Mouse (Mus musculus) hindbrain, embryonic 15.5 days (tissue): Measurements from ENCODE around the gene Ehd1. TPM values are rescaled to one million over a fixed set of nuclear protein-coding genes. Genes with fewer than 3 reads are reported as not detected.
"Not testable (repeated sequence)": the region's sequence is repeated elsewhere in the genome, so short reads cannot be mapped to it uniquely, and the experiment has no call there.

ENCODE experiments used
- ATAC-seq: fragments of 200-750 bp; cut with Nextera tagmentation; 2 replicates; pipeline ENCODE4 v1.8.0; 2017; ENCODE audit warnings: low read depth, moderate number of reproducible peaks, moderate TSS enrichment; ENCODE audit not compliant: low FRiP score
- H3K27ac ChIP-seq: fragments of 300-500 bp; sonication (generic); replicated peaks from 2 replicates; pipeline ENCODE4 v1.5.1; 2015; ENCODE audit warnings: mild to moderate bottlenecking, inconsistent platforms
- H3K27me3 ChIP-seq: fragments of 300-500 bp; sonication (generic); 2 replicates; pipeline ENCODE4 v1.6.1; 2015; ENCODE audit warnings: control low read depth, inconsistent platforms
- H3K36me3 ChIP-seq: fragments of 300-500 bp; sonication (generic); 2 replicates; pipeline ENCODE4 v1.6.1; 2015; ENCODE audit warnings: control low read depth, inconsistent platforms
- H3K4me1 ChIP-seq: fragments of 300-500 bp; sonication (generic); replicated peaks from 2 replicates; pipeline ENCODE4 v1.6.1; 2015; ENCODE audit warnings: control low read depth, inconsistent platforms
- H3K4me2 ChIP-seq: fragments of 300-500 bp; sonication (generic); 2 replicates; pipeline ENCODE4 v1.6.1; 2015; ENCODE audit warnings: moderate library complexity, mild to moderate bottlenecking, inconsistent platforms
- H3K4me3 ChIP-seq: fragments of 300-500 bp; sonication (generic); 2 replicates; pipeline ENCODE4 v1.5.1; 2015; ENCODE audit warnings: mild to moderate bottlenecking, inconsistent platforms
- H3K9ac ChIP-seq: fragments of 300-500 bp; sonication (generic); 2 replicates; pipeline ENCODE4 v1.6.1; 2015; ENCODE audit warnings: inconsistent platforms
- H3K9me3 ChIP-seq: fragments of 300-500 bp; sonication (generic); 2 replicates; pipeline ENCODE4 v1.6.1; 2016; ENCODE audit warnings: control low read depth, inconsistent platforms
- WGBS: fragments of 180-500 bp; shearing (Covaris S2); methylation state at CpG from one replicate; pipeline ENCODE4 v1.1.7; 2015; 5-methylcytosine and 5-hydroxymethylcytosine counted together
- polyA plus RNA-seq: library from polyadenylated mRNA; unstranded; fragments of >200 nt; fragmentation: Nextera tagmentation; extraction: Ambion mirVana; gene quantifications from 2 replicates; pipeline ENCODE4 v1.2.1, GENCODE M21; 2015

The Ehd1 gene
- polyA plus RNA-seq, 1 experiment from 2014 or later, result 103 TPM

DNA sequence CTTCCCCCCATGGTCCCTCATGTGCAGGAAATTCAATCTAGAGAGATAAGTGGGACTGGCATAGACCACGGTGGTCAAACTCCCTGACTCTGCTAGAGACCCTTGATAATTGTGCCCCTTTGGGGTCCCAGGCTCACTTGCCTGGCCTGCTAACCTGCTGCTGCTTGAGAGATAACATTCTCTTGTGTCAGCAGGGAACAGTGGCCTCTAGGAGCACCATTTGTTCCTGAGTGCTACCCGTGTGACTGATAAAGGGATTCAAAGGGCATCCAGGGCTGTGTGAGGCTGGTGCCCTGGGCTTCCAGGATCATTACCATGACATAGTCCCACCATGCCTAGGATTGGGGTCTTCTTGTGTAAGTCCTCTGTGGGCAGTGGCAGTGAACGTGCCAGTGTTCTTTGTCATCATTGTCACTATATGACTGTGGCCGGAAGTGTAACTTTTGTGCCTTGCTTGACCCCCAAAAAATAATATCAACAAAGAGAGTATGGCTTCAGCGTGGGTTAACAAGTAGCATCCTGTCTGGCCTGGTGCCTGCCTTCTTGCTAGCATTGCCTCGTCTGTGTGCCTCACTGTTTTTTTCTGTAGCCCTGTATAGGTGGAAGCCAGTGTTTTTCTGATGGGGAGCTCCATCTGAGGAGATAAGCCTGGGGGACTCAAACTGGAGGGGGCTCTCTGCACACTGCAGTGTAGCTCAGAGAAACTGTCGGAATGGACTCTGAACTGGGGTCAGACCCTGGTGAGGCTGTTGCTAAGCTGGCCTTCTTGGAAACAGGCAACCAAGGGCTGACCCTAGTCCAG is 9.3 kb downstream of the Ehd1 start:
- Histone ChIP-seq H3K4me2 (no peak overlapping the region), H3K4me3 (no peak overlapping the region), H3K9me3 (no peaks in the 10 kb centered on the region), H3K27ac (no peak overlapping the region), H3K4me1 (peaks cover 27% of the 10 kb centered on the region), H3K36me3 (peaks cover 42% of the 10 kb centered on the region), H3K9ac (no peak overlapping the region), H3K27me3 (no peaks in the 10 kb centered on the region)
- 78% methylated on average over 7 of the region's 7 CpGs for WGBS
- ATAC-seq, result no peak

DNA sequence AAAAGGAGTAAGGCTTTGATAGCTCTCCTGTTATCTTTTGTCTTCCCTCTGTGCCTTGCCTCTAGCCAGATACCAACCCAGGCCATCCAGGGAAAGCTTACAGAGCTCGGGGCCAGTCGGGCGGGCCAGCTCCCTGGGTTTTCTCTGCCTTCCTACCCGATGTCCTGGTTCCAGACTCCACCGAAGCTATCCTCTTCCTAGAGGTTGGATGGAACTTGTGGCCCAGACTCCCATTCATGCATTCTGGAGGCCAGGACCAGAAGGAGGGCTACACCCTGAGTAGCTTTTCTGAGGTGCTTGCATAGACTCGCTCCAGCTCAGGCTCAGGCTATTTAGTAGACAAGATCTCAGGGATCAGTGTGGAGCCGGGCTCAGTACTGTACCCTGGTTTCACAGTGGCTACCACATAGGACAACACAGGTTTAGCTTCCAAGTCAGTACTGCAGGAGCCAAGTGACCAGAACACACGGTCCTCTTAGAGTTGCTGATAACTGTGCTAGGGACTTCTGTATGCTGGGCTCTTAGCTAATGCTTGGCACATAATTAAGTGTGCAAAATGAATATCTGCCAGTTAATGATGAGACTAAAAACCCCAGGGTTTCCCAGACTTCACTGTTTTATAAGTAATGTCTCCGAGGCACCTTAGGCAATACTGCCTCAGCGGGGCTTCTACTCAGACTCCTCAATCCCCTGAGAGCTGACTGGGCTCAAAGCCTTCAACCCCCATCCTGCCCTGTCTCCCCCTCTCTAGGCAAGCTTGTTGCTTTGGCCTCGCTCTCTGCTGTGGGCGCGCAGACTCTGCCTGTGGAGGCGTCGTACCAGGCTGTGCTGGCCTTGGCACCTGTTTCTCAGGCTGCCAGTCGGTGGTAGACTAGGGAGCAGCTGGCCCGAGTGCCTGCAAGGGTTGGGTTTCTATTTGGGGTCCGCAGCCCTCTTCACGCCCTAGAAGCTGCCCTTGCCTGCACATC is 10.2 kb downstream of the Ehd1 start:
- no peak overlapping the region for H3K4me2 ChIP-seq
- peaks cover 25% of the 10 kb centered on the region; the same call in 1 of the 2 replicates for H3K4me1 ChIP-seq
- 79% methylated on average over 19 of the region's 19 CpGs for WGBS
- H3K4me3 ChIP-seq, result no peak overlapping the region
- H3K9me3 ChIP-seq, result no peaks in the 10 kb centered on the region
- no peaks in the 10 kb centered on the region for H3K27me3 ChIP-seq
- no peak overlapping the region for H3K9ac ChIP-seq
- H3K27ac ChIP-seq, result no peak overlapping the region; the same call in 1 of the 2 replicates
- peaks cover 38% of the 10 kb centered on the region for H3K36me3 ChIP-seq
- ATAC-seq, result no peak

DNA sequence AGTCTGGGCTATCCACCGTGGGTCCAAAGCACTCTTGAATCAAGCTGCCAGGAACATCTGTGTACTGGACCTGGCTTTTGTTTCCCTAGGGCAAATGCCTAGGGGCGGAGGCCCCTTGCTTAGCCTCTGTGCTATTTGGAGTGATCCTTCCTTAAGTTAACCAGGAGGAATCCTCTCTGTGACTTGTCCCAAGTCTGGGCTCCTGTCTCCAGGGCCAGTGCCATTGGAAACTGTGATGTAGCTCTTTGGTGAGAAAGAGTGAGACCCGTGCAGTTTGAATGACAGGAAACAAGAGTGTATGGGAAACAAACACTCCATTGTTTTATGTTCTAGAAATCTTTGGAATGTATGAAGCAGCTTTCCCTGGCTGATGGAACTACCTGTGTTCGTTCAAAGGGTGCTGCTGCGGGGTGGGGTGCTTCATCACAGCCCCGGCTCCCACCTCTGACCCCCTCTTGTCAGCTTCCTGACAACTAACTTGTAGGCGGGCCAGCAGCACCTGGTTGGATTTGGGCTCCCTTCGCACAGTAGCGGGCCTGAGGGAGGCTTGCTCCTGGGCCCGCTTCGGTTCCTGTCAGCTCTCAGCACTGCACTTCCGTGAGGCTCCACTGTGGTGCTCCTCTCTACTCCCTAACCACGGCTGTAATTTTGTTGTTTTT is 11.8 kb downstream of the Ehd1 start:
- no peak for ATAC-seq
- peaks cover 21% of the 10 kb centered on the region for H3K36me3 ChIP-seq
- H3K27me3 ChIP-seq, result no peaks in the 10 kb centered on the region
- WGBS, result 74% methylated on average over 13 of the region's 13 CpGs
- H3K9ac ChIP-seq, result no peak overlapping the region
- H3K4me1 ChIP-seq, result peaks cover 25% of the 10 kb centered on the region; the same call in 1 of the 2 replicates
- H3K4me2 ChIP-seq, result no peak overlapping the region
- H3K9me3 ChIP-seq, result no peaks in the 10 kb centered on the region
- H3K27ac ChIP-seq, result no peak overlapping the region; the same call in 1 of the 2 replicates
- H3K4me3 ChIP-seq, result no peak overlapping the region

DNA sequence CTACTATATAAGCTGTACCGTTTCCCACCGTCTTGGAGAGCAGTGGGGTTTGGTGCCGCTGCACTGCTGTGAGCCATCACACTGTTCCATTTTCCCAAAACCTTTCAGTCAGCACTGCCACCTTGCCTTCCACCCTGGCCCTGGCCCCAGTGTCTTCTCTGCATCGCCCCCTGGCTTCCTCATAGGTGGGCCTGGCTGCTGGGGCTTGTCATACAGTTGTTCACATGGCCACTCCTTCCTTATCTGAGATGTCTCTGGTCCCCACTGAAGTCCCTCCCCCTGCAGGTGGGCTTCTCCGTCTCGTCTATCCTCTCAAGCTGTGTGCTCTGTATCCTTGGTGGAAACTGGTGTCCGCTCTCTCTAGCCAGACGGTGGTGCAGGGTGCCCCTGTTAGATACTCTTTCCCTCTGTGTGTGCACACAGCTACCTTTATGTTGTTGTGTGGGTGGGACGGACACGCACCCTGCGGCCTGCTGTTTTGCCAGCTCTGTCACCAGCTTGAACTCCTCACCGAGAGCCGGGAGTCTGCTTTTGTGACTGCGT is 13.2 kb downstream of the Ehd1 start:
- no peaks in the 10 kb centered on the region for H3K9me3 ChIP-seq
- WGBS, result 94% methylated on average over 14 of the region's 14 CpGs
- H3K4me3 ChIP-seq, result no peak overlapping the region
- H3K36me3 ChIP-seq, result peaks cover 16% of the 10 kb centered on the region
- peaks cover 25% of the 10 kb centered on the region; the same call in 1 of the 2 replicates for H3K4me1 ChIP-seq
- no peak overlapping the region for H3K27ac ChIP-seq
- no peak for ATAC-seq
- no peak overlapping the region for H3K9ac ChIP-seq
- no peaks in the 10 kb centered on the region for H3K27me3 ChIP-seq
- no peak overlapping the region for H3K4me2 ChIP-seq

DNA sequence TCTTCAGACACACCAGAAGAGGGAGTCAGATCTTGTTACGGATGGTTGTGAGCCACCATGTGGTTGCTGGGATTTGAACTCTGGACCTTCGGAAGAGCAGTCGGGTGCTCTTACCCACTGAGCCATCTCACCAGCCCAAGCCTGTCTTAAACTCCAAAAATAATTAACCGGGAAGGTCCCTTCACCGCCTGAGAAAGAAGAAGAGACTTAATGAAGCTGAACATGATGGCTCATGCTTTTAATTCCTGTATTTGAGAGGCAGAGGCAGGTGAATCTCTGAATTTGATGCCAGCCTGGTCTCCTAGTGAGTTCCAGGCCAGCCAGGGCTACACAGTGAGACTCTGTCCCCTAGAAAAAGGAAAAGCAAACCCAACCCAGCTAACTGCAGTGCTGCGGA is 14.2 kb downstream of the Ehd1 start:
- not testable (repeated sequence) for H3K9me3 ChIP-seq, H3K27me3 ChIP-seq, ATAC-seq, H3K9ac ChIP-seq, H3K27ac ChIP-seq, H3K4me2 ChIP-seq, H3K4me3 ChIP-seq
- Histone ChIP-seq H3K36me3 (peaks cover 24% of the 10 kb centered on the region), H3K4me1 (peaks cover 22% of the 10 kb centered on the region; the same call in 1 of the 2 replicates)
- WGBS, result 90% methylated on average over 5 of the region's 6 CpGs

DNA sequence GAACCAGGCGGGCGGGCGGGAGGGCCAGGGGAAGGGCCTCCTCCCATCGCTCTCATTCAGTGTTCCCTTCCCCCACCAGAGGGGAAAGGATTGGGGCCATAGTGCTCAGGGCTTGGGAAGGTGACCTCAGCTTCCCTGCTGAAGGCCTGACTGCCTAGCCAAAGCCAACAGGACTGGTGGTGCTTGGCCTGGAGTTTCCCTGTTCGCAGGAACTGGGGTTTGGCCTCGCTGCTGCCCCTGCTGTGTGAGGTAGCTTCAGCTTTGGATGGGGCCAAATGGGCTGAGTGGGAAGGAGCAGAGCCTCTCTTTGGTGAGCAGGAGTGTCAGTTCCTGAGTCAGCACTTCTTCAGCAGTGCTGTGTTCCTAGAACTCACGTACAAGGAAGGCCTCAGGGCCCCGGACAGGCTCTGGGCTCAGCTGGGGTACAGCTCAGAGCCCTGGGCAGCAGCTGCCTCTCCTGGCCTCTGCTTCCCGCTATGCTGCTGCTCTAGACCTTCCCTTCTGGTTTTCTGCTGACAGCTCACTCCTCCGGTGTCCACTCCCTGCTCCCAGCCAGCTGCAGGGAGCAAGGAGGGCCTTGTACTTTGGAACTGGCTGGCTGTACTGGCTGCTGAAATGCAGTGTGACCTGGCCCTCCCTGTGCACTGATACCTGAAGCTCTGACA is 14.7 kb downstream of the Ehd1 start:
- peak overlapping the region; percentile 38 for H3K27ac ChIP-seq
- H3K4me1 ChIP-seq, result peaks cover 18% of the 10 kb centered on the region; the same call in 1 of the 2 replicates
- no peaks in the 10 kb centered on the region for H3K27me3 ChIP-seq
- H3K9me3 ChIP-seq, result no peaks in the 10 kb centered on the region
- no peak for ATAC-seq
- no peak overlapping the region for H3K9ac ChIP-seq
- WGBS, result 79% methylated on average over 10 of the region's 10 CpGs
- no peak overlapping the region for H3K4me2 ChIP-seq
- H3K4me3 ChIP-seq, result no peak overlapping the region
- peaks cover 26% of the 10 kb centered on the region for H3K36me3 ChIP-seq

DNA sequence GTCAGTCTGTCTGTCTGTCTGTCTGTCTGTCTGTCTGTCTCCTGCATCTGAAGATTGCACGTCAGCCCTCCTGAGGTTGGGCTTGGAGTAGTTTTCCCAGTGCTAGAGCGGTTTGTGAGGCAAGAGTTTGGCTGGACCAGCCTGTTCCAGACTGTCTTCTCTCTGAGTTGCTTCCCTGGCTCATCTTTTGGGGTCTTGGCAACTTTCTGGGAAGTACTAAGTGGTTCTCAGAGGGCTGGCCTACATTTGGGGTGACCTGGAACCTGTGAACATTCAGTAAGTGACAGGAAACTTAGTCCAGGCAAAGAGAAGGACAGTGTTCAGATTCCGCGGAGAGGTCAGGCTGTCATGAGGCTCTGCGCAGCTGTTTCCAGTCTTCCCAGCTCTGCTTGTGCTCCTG is 15.7 kb downstream of the Ehd1 start:
- 92% methylated on average over 5 of the region's 5 CpGs for WGBS
- peaks cover 32% of the 10 kb centered on the region for H3K36me3 ChIP-seq
- no peak for ATAC-seq

DNA sequence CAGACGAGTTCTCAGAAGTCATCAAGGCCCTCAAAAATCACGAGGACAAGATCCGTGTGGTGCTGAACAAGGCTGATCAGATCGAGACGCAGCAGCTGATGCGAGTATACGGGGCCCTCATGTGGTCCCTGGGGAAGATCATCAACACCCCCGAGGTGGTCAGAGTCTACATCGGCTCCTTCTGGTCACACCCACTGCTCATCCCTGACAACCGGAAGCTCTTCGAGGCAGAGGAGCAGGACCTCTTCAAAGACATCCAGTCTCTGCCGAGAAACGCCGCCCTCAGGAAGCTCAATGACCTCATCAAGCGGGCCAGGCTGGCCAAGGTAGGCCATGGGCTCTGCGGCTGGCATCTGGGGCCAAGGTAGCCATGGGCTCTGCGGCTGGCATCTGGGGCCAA is 17.8 kb downstream of the Ehd1 start:
- ATAC-seq, result no peak
- Histone ChIP-seq H3K27me3 (no peaks in the 10 kb centered on the region), H3K4me3 (no peak overlapping the region), H3K9ac (no peak overlapping the region), H3K4me2 (no peak overlapping the region), H3K27ac (no peak overlapping the region), H3K36me3 (peaks cover 47% of the 10 kb centered on the region), H3K4me1 (peaks cover under 1% of the 10 kb centered on the region; the same call in 1 of the 2 replicates), H3K9me3 (no peaks in the 10 kb centered on the region)
- 94% methylated on average over 17 of the region's 17 CpGs for WGBS

More for the DNA sequence above, 15.7 kb downstream of the Ehd1 start:
- H3K9me3 ChIP-seq, result no peaks in the 10 kb centered on the region
- H3K27me3 ChIP-seq, result no peaks in the 10 kb centered on the region
- H3K27ac ChIP-seq, result no peak overlapping the region
- no peak overlapping the region for H3K9ac ChIP-seq
- H3K4me1 ChIP-seq, result peaks cover 9% of the 10 kb centered on the region; the same call in 1 of the 2 replicates
- H3K4me2 ChIP-seq, result no peak overlapping the region
- no peak overlapping the region for H3K4me3 ChIP-seq

DNA sequence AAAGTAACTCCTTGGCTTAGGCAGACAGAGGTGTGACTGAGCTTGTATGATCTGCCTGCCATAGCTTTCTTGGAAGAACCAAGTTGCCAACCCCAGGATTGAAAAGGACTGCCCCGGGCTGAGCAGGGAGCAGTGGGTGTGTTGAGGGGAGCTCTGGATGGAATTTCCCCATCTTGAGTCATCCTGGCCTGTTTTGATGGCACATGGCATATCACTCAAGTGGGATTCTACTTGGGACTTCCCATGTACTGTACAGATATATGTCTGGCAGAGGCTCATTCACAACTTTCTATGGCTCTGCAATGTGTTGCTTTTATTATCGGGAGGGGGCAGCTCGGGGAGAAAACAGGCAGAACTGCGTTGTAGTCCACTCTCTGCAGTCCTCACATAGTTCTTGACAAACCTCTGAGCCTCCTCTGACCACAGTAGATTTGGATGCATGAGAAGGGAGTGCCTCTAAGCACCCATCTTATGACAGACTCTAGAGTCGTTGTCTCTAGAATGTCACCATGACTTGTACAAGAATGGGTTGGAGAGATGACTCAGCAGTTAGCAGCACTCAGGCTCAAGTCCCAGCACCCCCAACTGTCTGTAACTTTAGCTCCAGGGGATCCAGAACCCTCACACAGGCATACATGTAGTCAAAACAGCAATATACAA is 20.2 kb downstream of the Ehd1 start:
- Histone ChIP-seq H3K27me3 (no peaks in the 10 kb centered on the region), H3K4me3 (no peak overlapping the region), H3K27ac (no peak overlapping the region), H3K9me3 (no peaks in the 10 kb centered on the region), H3K9ac (no peak overlapping the region), H3K4me2 (no peak overlapping the region), H3K4me1 (peaks cover 7% of the 10 kb centered on the region; the same call in 1 of the 2 replicates), H3K36me3 (peaks cover 44% of the 10 kb centered on the region)
- WGBS, result 96% methylated on average over 5 of the region's 5 CpGs
- no peak for ATAC-seq

DNA sequence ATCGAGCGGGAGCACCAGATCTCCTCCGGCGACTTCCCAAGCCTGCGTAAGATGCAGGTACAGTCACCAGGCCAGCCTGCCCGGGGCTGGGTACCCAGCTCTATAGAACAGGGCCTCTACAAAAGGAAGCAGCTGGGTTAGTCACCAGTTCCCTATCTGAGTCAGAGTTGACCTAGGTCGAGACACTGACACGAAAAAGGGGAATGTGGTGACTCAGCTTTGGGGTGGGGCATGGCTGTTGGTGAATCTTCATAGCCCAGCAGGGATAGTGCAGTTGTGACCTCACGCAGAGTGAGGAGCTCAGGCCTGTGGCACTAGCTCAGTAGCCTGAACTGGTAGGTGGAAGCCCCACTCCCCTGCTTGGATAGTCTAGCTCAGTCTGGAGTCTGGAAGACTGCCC is 21.1 kb downstream of the Ehd1 start:
- no peaks in the 10 kb centered on the region for H3K9me3 ChIP-seq
- no peaks in the 10 kb centered on the region for H3K27me3 ChIP-seq
- 95% methylated on average over 9 of the region's 9 CpGs for WGBS
- no peak overlapping the region for H3K4me3 ChIP-seq
- ATAC-seq, result no peak
- peaks cover 10% of the 10 kb centered on the region for H3K4me1 ChIP-seq
- no peak overlapping the region for H3K4me2 ChIP-seq
- no peak overlapping the region for H3K9ac ChIP-seq
- peaks cover 44% of the 10 kb centered on the region for H3K36me3 ChIP-seq
- H3K27ac ChIP-seq, result no peak overlapping the region

DNA sequence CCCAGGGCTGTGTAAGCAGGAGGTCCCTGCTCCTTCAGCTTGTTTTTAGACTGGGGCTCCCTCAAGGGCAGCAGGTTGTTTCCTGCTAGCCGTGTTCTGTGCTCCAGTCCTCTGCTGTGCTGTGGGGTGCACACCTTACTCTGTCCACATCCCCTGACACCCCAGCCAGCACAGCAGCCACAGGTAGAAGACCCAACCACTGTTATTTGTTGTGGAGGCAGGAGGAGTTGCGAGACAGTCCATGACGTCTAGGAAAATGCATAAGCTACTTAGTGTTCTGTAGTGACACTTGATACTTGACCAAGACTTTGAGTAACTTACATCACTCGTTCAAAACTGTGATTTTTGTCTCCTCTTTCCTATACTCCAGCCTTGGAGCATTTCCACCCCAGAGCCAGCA is 22.5 kb downstream of the Ehd1 start:
- H3K4me2 ChIP-seq, result no peak overlapping the region
- no peak overlapping the region for H3K27ac ChIP-seq
- H3K4me3 ChIP-seq, result no peak overlapping the region
- WGBS, result 90% methylated on average over 4 of the region's 4 CpGs
- peaks cover 44% of the 10 kb centered on the region for H3K36me3 ChIP-seq
- no peaks in the 10 kb centered on the region for H3K27me3 ChIP-seq
- H3K4me1 ChIP-seq, result peaks cover 10% of the 10 kb centered on the region
- no peak for ATAC-seq
- H3K9me3 ChIP-seq, result no peaks in the 10 kb centered on the region
- no peak overlapping the region for H3K9ac ChIP-seq
